Mouse (Mus musculus) midbrain, embryonic 15.5 days (tissue): ENCODE results near the gene Dhdds. TPM values are rescaled to one million over a fixed set of nuclear protein-coding genes. Genes with fewer than 3 reads are reported as not detected.

Experiments used
- ATAC-seq: fragments of 200-750 bp; cut with Nextera tagmentation; replicated peaks from 2 replicates; pipeline ENCODE4 v1.8.0; 2017; ENCODE audit warnings: moderate TSS enrichment
- H3K27ac ChIP-seq: fragments of 300-500 bp; sonication (generic); 2 replicates; pipeline ENCODE4 v1.5.1; 2015; ENCODE audit warnings: mild to moderate bottlenecking, inconsistent platforms
- H3K27me3 ChIP-seq: fragments of 300-500 bp; sonication (generic); replicated peaks from 2 replicates; pipeline ENCODE4 v1.6.1; 2015; ENCODE audit warnings: inconsistent platforms
- H3K36me3 ChIP-seq: fragments of 300-500 bp; sonication (generic); replicated peaks from 2 replicates; pipeline ENCODE4 v1.6.1; 2015; ENCODE audit warnings: inconsistent platforms
- H3K4me1 ChIP-seq: fragments of 300-500 bp; sonication (generic); 2 replicates; pipeline ENCODE4 v1.6.1; 2015; ENCODE audit warnings: inconsistent platforms
- H3K4me2 ChIP-seq: fragments of 300-500 bp; sonication (generic); 2 replicates; pipeline ENCODE4 v1.6.1; 2015; ENCODE audit warnings: inconsistent platforms, mild to moderate bottlenecking, moderate library complexity
- H3K4me3 ChIP-seq: fragments of 300-500 bp; sonication (generic); 2 replicates; pipeline ENCODE4 v1.5.1; 2015; ENCODE audit warnings: mild to moderate bottlenecking, inconsistent platforms
- H3K9ac ChIP-seq: fragments of 300-500 bp; sonication (generic); 2 replicates; pipeline ENCODE4 v1.6.1; 2015; ENCODE audit warnings: mild to moderate bottlenecking, inconsistent platforms
- H3K9me3 ChIP-seq: fragments of 300-500 bp; sonication (generic); 2 replicates; pipeline ENCODE4 v1.6.1; 2016; ENCODE audit warnings: inconsistent platforms
- WGBS: fragments of 180-500 bp; shearing (Covaris S2); methylation state at CpG from one replicate; pipeline ENCODE4 v1.1.7; 2015; ENCODE audit warnings: mixed read lengths; 5-methylcytosine and 5-hydroxymethylcytosine counted together
- polyA plus RNA-seq: library from polyadenylated mRNA; unstranded; fragments of >200 nt; fragmentation: Nextera tagmentation; extraction: Ambion mirVana; gene quantifications from 2 replicates; pipeline ENCODE4 v1.2.1, GENCODE M21; 2015

The Dhdds gene
- polyA plus RNA-seq = 45.9 and 48.2 TPM in 2 replicates

- Histone ChIP-seq H3K27me3 (no peaks in the 10 kb centered on the region), H3K9me3 (no peaks in the 10 kb centered on the region), H3K9ac (peak within 1 kb of the TSS; percentile 62), H3K4me1 (peaks cover 13% of the 10 kb centered on the region), H3K27ac (peak within 1 kb of the TSS; percentile 55), H3K4me3 (peak within 1 kb of the TSS; percentile 70), H3K4me2 (peak within 1 kb of the TSS; percentile 87), H3K36me3 (0 out of 2 replicates have a peak, but pooled peaks cover 3% of the 10 kb centered on the region)
- WGBS = 1% methylated on average over 49 of the region's 49 CpGs
- ATAC-seq = peak; percentile 97
Measured at GRCm38 (mm10) chr4:134000466-134001438, at the start of gene Dhdds. Gene Dhdds, minus strand, starts transcription at chr4:134000918.

- Histone ChIP-seq H3K9me3 (no peaks in the 10 kb centered on the region), H3K36me3 (no peaks in the 10 kb centered on the region), H3K9ac (no peak overlapping the region), H3K4me2 (no peak overlapping the region), H3K27me3 (no peaks in the 10 kb centered on the region), H3K4me3 (no peak overlapping the region), H3K4me1 (peaks cover 2% of the 10 kb centered on the region; the same call in 1 of the 2 replicates), H3K27ac (no peak overlapping the region)
- WGBS = 89% methylated on average over 5 of the region's 5 CpGs
- no peak for ATAC-seq
Measured at GRCm38 (mm10) chr4:134047648-134048047, 46.9 kb upstream of the Dhdds start.

GRCm38 (mm10) chr4:134043041-134043440 is 42.3 kb upstream of the Dhdds start:
- ATAC-seq = no peak
- Histone ChIP-seq H3K9me3 (no peaks in the 10 kb centered on the region), H3K4me3 (no peak overlapping the region), H3K27me3 (no peaks in the 10 kb centered on the region), H3K36me3 (no peaks in the 10 kb centered on the region), H3K9ac (no peak overlapping the region), H3K27ac (no peak overlapping the region), H3K4me1 (peaks cover 3% of the 10 kb centered on the region; the same call in 1 of the 2 replicates), H3K4me2 (no peak overlapping the region)
- WGBS = 60% methylated on average over 2 of the region's 2 CpGs

GRCm38 (mm10) chr4:134041317-134042123 is 40.8 kb upstream of the Dhdds start:
- no peak overlapping the region for H3K27ac ChIP-seq
- no peaks in the 10 kb centered on the region for H3K36me3 ChIP-seq
- H3K9ac ChIP-seq = no peak overlapping the region
- no peak for ATAC-seq
- no peak overlapping the region for H3K4me3 ChIP-seq
- H3K27me3 ChIP-seq = no peaks in the 10 kb centered on the region
- H3K4me1 ChIP-seq = peaks cover 3% of the 10 kb centered on the region; the same call in 1 of the 2 replicates
- no peaks in the 10 kb centered on the region for H3K9me3 ChIP-seq
- WGBS = 64% methylated on average over 9 of the region's 9 CpGs
- no peak overlapping the region for H3K4me2 ChIP-seq

- H3K4me1 ChIP-seq = peaks cover 3% of the 10 kb centered on the region; the same call in 1 of the 2 replicates
- H3K27me3 ChIP-seq = no peaks in the 10 kb centered on the region
- H3K4me2 ChIP-seq = peak overlapping the region; percentile 29; the same call in 1 of the 2 replicates
- no peaks in the 10 kb centered on the region for H3K9me3 ChIP-seq
- no peaks in the 10 kb centered on the region for H3K36me3 ChIP-seq
- 3% methylated on average over 16 of the region's 16 CpGs for WGBS
- no peak for ATAC-seq
- 0 out of 2 replicates have a peak overlapping the region, but pooled peaks have one; percentile 34 for H3K27ac ChIP-seq
- H3K4me3 ChIP-seq = no peak overlapping the region
- no peak overlapping the region for H3K9ac ChIP-seq
Measured at GRCm38 (mm10) chr4:134035953-134036352, 35.2 kb upstream of the Dhdds start.

GRCm38 (mm10) chr4:134025802-134026201 is 25.1 kb upstream of the Dhdds start:
- Histone ChIP-seq H3K27me3 (no peaks in the 10 kb centered on the region), H3K4me3 (no peak overlapping the region), H3K4me1 (no peaks in the 10 kb centered on the region), H3K36me3 (no peaks in the 10 kb centered on the region), H3K4me2 (no peak overlapping the region), H3K27ac (no peak overlapping the region), H3K9ac (no peak overlapping the region), H3K9me3 (no peaks in the 10 kb centered on the region)
- ATAC-seq = no peak
- 14% methylated on average over 9 of the region's 9 CpGs for WGBS

- H3K4me2 ChIP-seq = peak overlapping the region; percentile 63
Measured at GRCm38 (mm10) chr4:134020621-134021020, 19.9 kb upstream of the Dhdds start.

GRCm38 (mm10) chr4:134019641-134020351 is 19.1 kb upstream of the Dhdds start:
- peak; percentile 83 for ATAC-seq
- H3K9me3 ChIP-seq = no peaks in the 10 kb centered on the region
- H3K36me3 ChIP-seq = no peaks in the 10 kb centered on the region
- H3K4me3 ChIP-seq = peak overlapping the region; percentile 37
- WGBS = 2% methylated on average over 16 of the region's 16 CpGs
- peak overlapping the region; percentile 30; the same call in 1 of the 2 replicates for H3K9ac ChIP-seq
- H3K4me2 ChIP-seq = peak overlapping the region; percentile 63
- peaks cover 38% of the 10 kb centered on the region for H3K4me1 ChIP-seq
- H3K27me3 ChIP-seq = peaks cover 11% of the 10 kb centered on the region; the same call in 1 of the 2 replicates
- peak overlapping the region; percentile 60 for H3K27ac ChIP-seq

More at GRCm38 (mm10) chr4:134020621-134021020, 19.9 kb upstream of the Dhdds start:
- peaks cover 11% of the 10 kb centered on the region; the same call in 1 of the 2 replicates for H3K27me3 ChIP-seq
- H3K9me3 ChIP-seq = no peaks in the 10 kb centered on the region
- peak overlapping the region; percentile 37 for H3K4me3 ChIP-seq
- H3K36me3 ChIP-seq = no peaks in the 10 kb centered on the region
- H3K4me1 ChIP-seq = peaks cover 38% of the 10 kb centered on the region
- ATAC-seq = no peak
- H3K9ac ChIP-seq = no peak overlapping the region
- WGBS = 3% methylated on average over 11 of the region's 11 CpGs
- H3K27ac ChIP-seq = no peak overlapping the region

DNA sequence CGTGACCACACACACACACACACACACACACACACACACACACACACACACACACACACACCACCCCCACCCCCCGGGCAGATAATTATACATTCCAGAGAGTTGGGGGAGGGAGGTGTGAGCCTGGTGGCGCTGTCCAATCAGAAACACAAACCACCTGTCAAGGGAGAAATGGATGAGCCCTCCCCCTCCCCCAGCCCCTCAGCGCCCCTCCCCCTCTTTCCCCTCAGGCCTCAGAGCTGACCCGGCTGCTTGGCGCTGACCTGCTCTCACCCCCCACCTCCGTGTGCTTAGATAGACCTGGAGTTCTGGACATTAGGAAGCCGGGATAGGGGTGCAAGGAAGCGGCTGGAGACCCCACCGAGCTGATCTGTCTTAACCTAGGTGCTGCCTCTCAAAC is 18.5 kb upstream of the Dhdds start:
- no peak overlapping the region for H3K9ac ChIP-seq
- no peaks in the 10 kb centered on the region for H3K9me3 ChIP-seq
- 0% methylated on average over 9 of the region's 10 CpGs for WGBS
- H3K4me3 ChIP-seq = peak overlapping the region; percentile 37
- no peaks in the 10 kb centered on the region for H3K36me3 ChIP-seq
- H3K4me1 ChIP-seq = peaks cover 38% of the 10 kb centered on the region
- peak; percentile 52; the same call in 1 of the 2 replicates for ATAC-seq
- H3K4me2 ChIP-seq = peak overlapping the region; percentile 63
- H3K27me3 ChIP-seq = peaks cover 11% of the 10 kb centered on the region; the same call in 1 of the 2 replicates
- peak overlapping the region; percentile 60; the same call in 1 of the 2 replicates for H3K27ac ChIP-seq

GRCm38 (mm10) chr4:134018779-134019145 is 18.0 kb upstream of the Dhdds start, which contains the start of gene Lin28a:
Gene Lin28a, minus strand, starts transcription at chr4:134018841.
- H3K27ac ChIP-seq = peak within 1 kb of the TSS; percentile 60
- peak within 1 kb of the TSS; percentile 63 for H3K4me2 ChIP-seq
- ATAC-seq = 0 out of 2 replicates have a peak, but pooled peaks have one; percentile 42
- WGBS = 0% methylated on average over 9 of the region's 9 CpGs
- H3K9ac ChIP-seq = peak within 1 kb of the TSS; percentile 30
- H3K36me3 ChIP-seq = no peaks in the 10 kb centered on the region
- no peaks in the 10 kb centered on the region for H3K9me3 ChIP-seq
- H3K27me3 ChIP-seq = peaks cover 11% of the 10 kb centered on the region; the same call in 1 of the 2 replicates
- H3K4me3 ChIP-seq = peak within 1 kb of the TSS; percentile 37
- H3K4me1 ChIP-seq = peaks cover 38% of the 10 kb centered on the region
